Mouse (Mus musculus) ES-E14 (cell line): ENCODE measurements around the gene Hbs1l.

Source experiments
- CHD2 ChIP-seq: IDR thresholded peaks from 2 replicates; pipeline ENCODE4 v1.6.1; 2014; ENCODE audit warnings: mild to moderate bottlenecking, low read depth, low read length, inconsistent platforms
- MAFK ChIP-seq: IDR thresholded peaks from 2 replicates; pipeline ENCODE4 v1.6.1; 2014; ENCODE audit warnings: mild to moderate bottlenecking, low read depth, low read length, inconsistent platforms; ENCODE audit not compliant: insufficient read depth
- ZC3H11A ChIP-seq: IDR thresholded peaks from 2 replicates; pipeline ENCODE4 v1.6.1; 2012; ENCODE audit warnings: low read depth, mild to moderate bottlenecking, inconsistent platforms, low read length, borderline replicate concordance

DNA sequence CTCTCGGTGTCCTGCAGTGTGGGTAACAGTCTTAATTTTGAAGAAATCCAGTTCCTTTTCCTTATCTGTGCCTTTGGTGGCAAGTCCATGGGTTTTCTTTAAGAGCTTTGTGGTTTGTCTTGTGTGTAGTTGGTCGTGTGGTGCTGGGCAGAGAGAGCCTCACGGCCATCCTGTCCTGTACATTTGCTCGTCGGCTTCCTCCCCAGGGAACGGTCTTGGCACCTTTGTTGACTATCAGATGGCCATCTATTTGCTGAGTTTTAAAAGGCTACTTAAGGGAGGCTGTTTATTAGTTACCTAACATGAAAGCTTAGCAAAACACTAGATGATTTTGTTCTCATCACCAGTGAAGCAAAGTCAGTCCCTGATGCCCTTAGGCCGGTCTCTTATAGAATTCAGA lies 66.1 kb downstream of the Hbs1l start:
- TF ChIP-seq CHD2: no peak
- no peak for TF ChIP-seq ZC3H11A
- TF ChIP-seq MAFK: no peak
